Mouse (Mus musculus) liver, embryonic 14.5 days (tissue): Measurements from ENCODE around the gene Tmem54. TPM values are rescaled to one million over a fixed set of nuclear protein-coding genes. Genes with fewer than 3 reads are reported as not detected.

Experiments used
- ATAC-seq: fragments of 200-750 bp; cut with Nextera tagmentation; 2 replicates; pipeline ENCODE4 v1.8.0; 2017; ENCODE audit warnings: moderate number of reproducible peaks, mild to moderate bottlenecking, moderate library complexity; ENCODE audit not compliant: insufficient read depth
- DNase-seq, 3 experiments: peaks; one replicate each; pipeline ENCODE4 v3.0.0-alpha.2; 2012 to 2013; ENCODE audit warnings: low read depth in 3 of 3, low spot score in 3 of 3
- H3K27ac ChIP-seq: fragments of 300-500 bp; sonication (generic); 2 replicates; pipeline ENCODE4 v1.5.1; 2014; ENCODE audit warnings: moderate library complexity, mild to moderate bottlenecking, control low read depth, inconsistent platforms
- H3K27me3 ChIP-seq: fragments of 300-500 bp; sonication (generic); 2 replicates; pipeline ENCODE4 v1.6.1; 2014; ENCODE audit warnings: mild to moderate bottlenecking, low read length, moderate library complexity; ENCODE audit not compliant: control insufficient read depth, insufficient read depth
- H3K36me3 ChIP-seq: fragments of 300-500 bp; sonication (generic); replicated peaks from 2 replicates; pipeline ENCODE4 v1.6.1; 2014; ENCODE audit warnings: low read depth; ENCODE audit not compliant: control insufficient read depth, insufficient read depth
- H3K4me1 ChIP-seq, 2 experiments: fragments of 200-500 bp in 1 of 2; fragments of 300-500 bp in 1 of 2; sonication (generic) in 1 of 2; replicated peaks; 2 replicates each; pipeline ENCODE4 v1.6.1; 2012 to 2014; ENCODE audit warnings: antibody characterized with exemption in 1 of 2, inconsistent platforms in 1 of 2, low read length in 1 of 2; ENCODE audit not compliant: control insufficient read depth in 2 of 2, insufficient read depth in 2 of 2
- H3K4me2 ChIP-seq: fragments of 300-500 bp; sonication (generic); 2 replicates; pipeline ENCODE4 v1.6.1; 2014; ENCODE audit warnings: low read depth, mild to moderate bottlenecking, control low read depth, moderate library complexity
- H3K4me3 ChIP-seq, 2 experiments: fragments of 200-500 bp in 1 of 2; fragments of 300-500 bp in 1 of 2; sonication (generic) in 1 of 2; 2 replicates each; pipeline ENCODE4 v1.5.1; 2012 to 2014; ENCODE audit warnings: low read depth in 2 of 2, low read length in 2 of 2, mild to moderate bottlenecking in 2 of 2, control low read depth in 1 of 2, inconsistent platforms in 1 of 2, moderate library complexity in 1 of 2; ENCODE audit not compliant: insufficient read depth in 1 of 2
- H3K9ac ChIP-seq: fragments of 300-500 bp; sonication (generic); replicated peaks from 2 replicates; pipeline ENCODE4 v1.6.1; 2014; ENCODE audit warnings: mild to moderate bottlenecking, control low read depth, moderate library complexity
- H3K9me3 ChIP-seq: fragments of 300-500 bp; sonication (generic); 2 replicates; pipeline ENCODE4 v1.6.1; 2016; ENCODE audit warnings: low read length, mixed read lengths; ENCODE audit not compliant: control insufficient read depth
- CTCF ChIP-seq: IDR thresholded peaks from 2 replicates; pipeline ENCODE4 v1.5.1; 2016; ENCODE audit warnings: antibody characterized with exemption, low read depth, control low read depth
- EP300 ChIP-seq: IDR thresholded peaks from 2 replicates; pipeline ENCODE4 v1.6.1; 2016; ENCODE audit warnings: antibody characterized with exemption, low read depth
- WGBS: fragments of 180-500 bp; shearing (Covaris S2); extraction: QIAGEN DNeasy Blood & Tissue Kit; methylation state at CpG from one replicate; pipeline ENCODE4 v1.1.7; 2014; ENCODE audit not compliant: insufficient replicate concordance; 5-methylcytosine and 5-hydroxymethylcytosine counted together
- polyA plus RNA-seq, 2 experiments: library from polyadenylated mRNA; depleted of rRNA in 1 of 2; stranded (reverse) in 1 of 2; unstranded in 1 of 2; fragments of >200 nt; fragmentation: Nextera tagmentation in 1 of 2; extraction: Ambion mirVana in 1 of 2; gene quantifications; 2 replicates each; pipeline versions ENCODE4 v1.2.1 to v1.2.3; 2012 to 2014

Gene Tmem54
- polyA plus RNA-seq, 2 experiments: 1.1 to 1.2 TPM

DNA sequence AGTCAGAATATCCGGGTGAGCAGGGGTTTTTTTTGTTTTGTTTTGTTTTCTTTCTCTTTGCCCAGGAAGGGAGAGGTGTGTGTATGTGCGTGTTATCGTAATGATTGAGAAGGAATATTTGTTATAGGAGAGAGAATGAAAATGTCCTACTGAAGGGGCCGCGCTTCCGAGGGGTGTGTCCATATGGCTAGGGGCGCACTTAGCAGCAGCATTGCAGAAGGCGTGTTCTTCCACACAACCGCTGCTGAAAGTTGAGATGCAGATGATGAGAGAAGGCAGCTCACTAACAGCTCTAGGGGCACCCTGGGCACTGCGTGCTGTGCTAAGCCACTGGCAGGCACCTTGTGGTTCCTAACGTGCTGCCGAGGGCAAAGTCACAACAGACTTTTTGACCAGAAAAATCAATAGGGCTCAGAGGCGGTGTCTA lies 46.2 kb upstream of the Tmem54 start:
- Histone ChIP-seq H3K4me2 (peak overlapping the region; percentile 97), H3K36me3 (no peaks in the 10 kb centered on the region), H3K4me1 (peaks cover 18 to 30% of the 10 kb centered on the region in 2 experiments), H3K4me3 (peak overlapping the region; percentile 74 to 80), H3K27me3 (no peaks in the 10 kb centered on the region), H3K27ac (peak overlapping the region; percentile 12; the same call in 1 of the 2 replicates), H3K9ac (peak overlapping the region; percentile 79), H3K9me3 (no peaks in the 10 kb centered on the region)
- DNase-seq (no peak), ATAC-seq (no peak)
- WGBS: 5% methylated on average over 13 of the region's 13 CpGs
- no peak for TF ChIP-seq CTCF
- no peak for TF ChIP-seq EP300

GRCm38 (mm10) chr4:129059922-129060321 lies 45.4 kb upstream of the Tmem54 start:
- Histone ChIP-seq H3K4me3 (peak overlapping the region; percentile 31 to 80; a peak in 3 of 4 replicates), H3K4me1 (peaks cover 18 to 30% of the 10 kb centered on the region in 2 experiments), H3K27ac (no peak overlapping the region), H3K36me3 (no peaks in the 10 kb centered on the region), H3K9ac (peak overlapping the region; percentile 79), H3K9me3 (no peaks in the 10 kb centered on the region), H3K4me2 (peak overlapping the region; percentile 97), H3K27me3 (no peaks in the 10 kb centered on the region)
- no peak for DNase-seq
- WGBS: 17% methylated on average over 4 of the region's 4 CpGs
- ATAC-seq: no peak
- TF ChIP-seq EP300: no peak
- no peak for TF ChIP-seq CTCF

DNA sequence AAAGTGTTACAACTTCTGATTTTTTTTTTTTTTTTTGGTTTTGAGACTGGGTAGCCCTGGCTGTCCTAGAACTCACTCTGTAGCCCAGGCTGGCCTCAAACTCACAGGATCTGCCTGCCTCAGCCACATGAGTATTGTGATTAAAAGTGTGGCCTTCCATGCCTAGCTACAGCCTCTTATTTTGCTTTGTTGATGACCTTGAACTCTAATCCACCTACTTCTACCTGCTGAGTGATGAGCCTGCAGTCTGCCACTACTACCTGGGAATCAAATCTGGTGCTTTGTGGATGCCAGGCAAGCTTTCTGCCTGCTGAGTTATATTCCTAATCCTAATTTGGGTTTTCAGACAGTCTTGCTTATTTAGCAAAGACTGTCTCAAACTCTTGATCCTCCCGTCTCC lies 43.9 kb upstream of the Tmem54 start:
- ATAC-seq (no peak), DNase-seq (no peak)
- H3K4me2 ChIP-seq: no peak overlapping the region
- TF ChIP-seq EP300: no peak
- no peak for TF ChIP-seq CTCF
- H3K9me3 ChIP-seq: no peaks in the 10 kb centered on the region
- H3K4me3 ChIP-seq: no peak overlapping the region
- WGBS: 85% methylated on average over 1 of the region's 1 CpGs
- peaks cover 18 to 30% of the 10 kb centered on the region in 2 experiments for H3K4me1 ChIP-seq
- H3K27me3 ChIP-seq: no peaks in the 10 kb centered on the region
- H3K36me3 ChIP-seq: no peaks in the 10 kb centered on the region
- H3K9ac ChIP-seq: no peak overlapping the region
- H3K27ac ChIP-seq: no peak overlapping the region

DNA sequence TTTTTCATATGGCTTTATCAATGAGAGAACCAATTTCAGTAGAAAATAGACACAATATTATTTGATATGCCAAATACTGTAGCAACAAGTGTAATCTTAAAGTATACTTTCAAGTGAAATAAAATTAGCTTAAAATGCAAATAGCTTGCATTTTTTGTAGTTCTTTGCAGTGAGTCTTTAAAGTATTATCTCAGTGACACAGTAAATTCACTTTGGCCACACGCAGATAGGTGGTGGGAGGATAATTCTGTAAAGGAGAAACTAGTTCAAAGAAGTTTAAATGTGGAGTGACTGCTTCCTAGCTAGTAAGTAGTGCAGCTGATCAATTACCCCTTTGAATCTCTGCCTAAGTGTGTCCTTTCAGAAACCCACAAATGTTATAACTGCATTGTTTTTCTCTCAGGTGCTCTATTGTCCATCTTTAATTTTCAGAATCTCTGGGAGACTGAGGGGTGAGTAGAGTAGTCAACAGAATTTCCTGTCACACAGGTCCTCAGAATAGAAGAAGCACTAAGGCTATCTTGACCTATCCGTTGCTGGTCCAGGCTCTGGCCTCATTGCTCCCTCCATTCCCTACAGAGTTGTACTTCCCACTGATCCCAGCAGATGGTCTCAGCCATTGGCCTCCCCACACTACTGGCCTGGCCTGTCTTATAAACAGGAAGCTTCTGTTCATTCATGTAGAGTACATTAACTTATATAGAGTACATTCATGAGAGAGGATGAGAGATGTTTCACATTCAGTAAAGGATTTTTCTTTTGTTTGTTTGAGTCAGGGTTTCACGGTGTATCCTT lies 42.9 kb upstream of the Tmem54 start:
- H3K9me3 ChIP-seq: no peaks in the 10 kb centered on the region
- peaks cover 12 to 23% of the 10 kb centered on the region in 2 experiments for H3K4me1 ChIP-seq
- H3K27me3 ChIP-seq: no peaks in the 10 kb centered on the region
- H3K9ac ChIP-seq: no peak overlapping the region
- DNase-seq: no peak
- H3K4me2 ChIP-seq: no peak overlapping the region
- 71% methylated on average over 3 of the region's 3 CpGs for WGBS
- H3K4me3 ChIP-seq: no peak overlapping the region
- ATAC-seq: no peak
- H3K27ac ChIP-seq: no peak overlapping the region
- TF ChIP-seq EP300: no peak
- TF ChIP-seq CTCF: no peak
- H3K36me3 ChIP-seq: no peaks in the 10 kb centered on the region

DNA sequence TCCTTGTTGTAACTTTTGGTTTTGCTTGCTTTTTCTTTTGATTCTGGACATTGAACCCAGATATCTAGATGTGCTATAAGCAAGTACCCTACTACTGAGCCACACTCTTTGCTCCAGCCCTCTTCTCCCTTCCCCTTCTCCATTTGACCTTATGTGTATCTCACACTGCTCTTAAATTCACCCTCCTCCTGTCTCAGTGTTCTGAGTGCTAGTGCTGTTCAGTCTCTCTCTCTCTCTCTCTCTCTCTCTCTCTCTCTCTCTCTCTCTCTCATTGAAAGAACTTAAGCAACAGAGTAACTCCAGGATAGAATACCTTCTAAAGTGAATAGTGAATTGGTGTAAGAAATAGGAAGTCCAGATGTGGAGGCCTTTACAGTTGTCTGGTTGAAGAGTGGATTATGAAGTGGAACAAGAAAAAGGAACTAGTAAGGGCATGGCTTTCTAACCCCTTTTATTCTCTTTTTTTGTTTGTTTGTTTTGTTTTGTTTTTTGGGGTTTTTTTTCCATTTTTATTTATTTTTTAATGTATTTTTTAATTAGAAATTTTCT lies 39.6 kb upstream of the Tmem54 start:
- H3K9ac ChIP-seq: no peak overlapping the region
- TF ChIP-seq CTCF: no peak
- TF ChIP-seq EP300: no peak
- ATAC-seq (no peak), DNase-seq (no peak)
- H3K27me3 ChIP-seq: no peaks in the 10 kb centered on the region
- no peaks in the 10 kb centered on the region for H3K36me3 ChIP-seq
- H3K4me2 ChIP-seq: no peak overlapping the region
- H3K9me3 ChIP-seq: no peaks in the 10 kb centered on the region
- H3K27ac ChIP-seq: no peak overlapping the region
- H3K4me1 ChIP-seq: peaks cover 5 to 11% of the 10 kb centered on the region in 2 experiments; a peak in 3 of 4 replicates
- H3K4me3 ChIP-seq: no peak overlapping the region
